Comparison of ENCODE assay signal across 17 mouse cellular contexts in genomic region chr3:68585213-68585612, GRCm38 (mm10).
A peak's percentile ranks its signal among the peaks of the same experiment; 100 is the strongest.
DNase-seq lines count a peak whose midpoint lies in the region; ATAC-seq and TF ChIP-seq lines count a peak whose summit lies in the region.
"Had no signal": no experiment of that assay in that cellular context is flagged by ENCODE, and none has a peak within 500 bp of the region (broad histone marks: within the 10 kb centered on the region; RNA-seq: fewer than 3 reads in every experiment).

No protein-coding gene starts in this region.

- H3K4me1 ChIP-seq in forebrain, embryonic 10.5 days: peaks cover 78% of the 10 kb centered on the region
- peaks cover 49% of the 10 kb centered on the region for H3K4me1 ChIP-seq in forebrain, embryonic 16.5 days (replicated peaks; ENCODE audit: control insufficient read depth, insufficient read depth, low read length)
- peaks cover 16% of the 10 kb centered on the region for H3K4me1 ChIP-seq in hindbrain, embryonic 11.5 days (replicated peaks; ENCODE audit: control insufficient read depth, insufficient read depth, low read length)
- H3K4me1 ChIP-seq in hindbrain, embryonic 14.5 days (replicated peaks; ENCODE audit: control insufficient read depth, insufficient read depth, low read length): peaks cover 58% of the 10 kb centered on the region
- peaks cover 35% of the 10 kb centered on the region for H3K4me1 ChIP-seq in brown adipose tissue, adult 24 weeks (ENCODE audit: control insufficient read depth, insufficient read depth, insufficient read length, low read length)
- peaks cover 68% of the 10 kb centered on the region for H3K4me1 ChIP-seq in heart, postnatal 0 days (ENCODE audit: control insufficient read depth, insufficient read depth)

- no peak overlapping the region for H3K4me3 ChIP-seq in forebrain, embryonic 10.5 days
- no peak overlapping the region for H3K4me3 ChIP-seq in forebrain, embryonic 16.5 days (replicated peaks; ENCODE audit: low read length)
- no peak overlapping the region for H3K4me3 ChIP-seq in hindbrain, embryonic 11.5 days (ENCODE audit: low read depth, low read length)
- no peak overlapping the region for H3K4me3 ChIP-seq in hindbrain, embryonic 14.5 days (replicated peaks; ENCODE audit: low read length)
- no peak overlapping the region for H3K4me3 ChIP-seq in brown adipose tissue, adult 24 weeks (ENCODE audit: insufficient read depth, low read depth, low read length)
- peak overlapping the region; percentile 29 for H3K4me3 ChIP-seq in heart, postnatal 0 days (ENCODE audit: low read depth, low read length)
- H3K4me3 ChIP-seq: forebrain, embryonic 12.5 days; neural tube, embryonic 12.5 days had no signal

- no peaks in the 10 kb centered on the region for H3K36me3 ChIP-seq in forebrain, embryonic 10.5 days (replicated peaks)
- no peaks in the 10 kb centered on the region for H3K36me3 ChIP-seq in forebrain, embryonic 16.5 days (ENCODE audit: control insufficient read depth, insufficient read depth)
- no peaks in the 10 kb centered on the region for H3K36me3 ChIP-seq in hindbrain, embryonic 11.5 days (ENCODE audit: control insufficient read depth, insufficient read depth, low read length)
- H3K36me3 ChIP-seq in hindbrain, embryonic 14.5 days (replicated peaks; ENCODE audit: control insufficient read depth, insufficient read depth): no peaks in the 10 kb centered on the region
- H3K36me3 ChIP-seq in heart, postnatal 0 days (replicated peaks; ENCODE audit: control insufficient read depth, insufficient read depth, low read length): no peaks in the 10 kb centered on the region
- H3K36me3 ChIP-seq: forebrain, embryonic 12.5 days; neural tube, embryonic 12.5 days had no signal

- H3K9ac ChIP-seq in forebrain, embryonic 16.5 days (replicated peaks; ENCODE audit: low read depth, low read length): no peak overlapping the region
- no peak overlapping the region for H3K9ac ChIP-seq in hindbrain, embryonic 11.5 days (ENCODE audit: low read depth, low read length)
- H3K9ac ChIP-seq in hindbrain, embryonic 14.5 days: no peak overlapping the region
- peak overlapping the region; percentile 24; the same call in 1 of the 2 replicates for H3K9ac ChIP-seq in heart, postnatal 0 days (replicated peaks; ENCODE audit: low read depth, low read length)
- H3K9ac ChIP-seq: forebrain, embryonic 12.5 days; neural tube, embryonic 12.5 days had no signal

- H3K9me3 ChIP-seq in forebrain, embryonic 10.5 days: no peaks in the 10 kb centered on the region
- H3K9me3 ChIP-seq in forebrain, embryonic 16.5 days (ENCODE audit: control insufficient read depth, low read length): no peaks in the 10 kb centered on the region
- no peaks in the 10 kb centered on the region for H3K9me3 ChIP-seq in hindbrain, embryonic 11.5 days (ENCODE audit: control insufficient read depth, low read length)
- H3K9me3 ChIP-seq in hindbrain, embryonic 14.5 days (ENCODE audit: control insufficient read depth, low read length): no peaks in the 10 kb centered on the region
- no peaks in the 10 kb centered on the region for H3K9me3 ChIP-seq in heart, postnatal 0 days (replicated peaks; ENCODE audit: control insufficient read depth, low read length)
- H3K9me3 ChIP-seq: forebrain, embryonic 12.5 days; neural tube, embryonic 12.5 days had no signal

- H3K4me2 ChIP-seq in forebrain, embryonic 16.5 days (ENCODE audit: low read length): no peak overlapping the region
- H3K4me2 ChIP-seq in hindbrain, embryonic 11.5 days (replicated peaks; ENCODE audit: low read depth, low read length): no peak overlapping the region
- no peak overlapping the region for H3K4me2 ChIP-seq in hindbrain, embryonic 14.5 days (replicated peaks)
- peak overlapping the region; percentile 54 for H3K4me2 ChIP-seq in heart, postnatal 0 days (ENCODE audit: low read depth, low read length)
- H3K4me2 ChIP-seq: forebrain, embryonic 12.5 days had no signal

- TF ChIP-seq EP300 in heart, postnatal 0 days (IDR thresholded peaks at IDR 0.05; ENCODE audit: low read depth): no peak

- H3K27ac ChIP-seq in forebrain, embryonic 10.5 days: peak overlapping the region; percentile 70
- H3K27ac ChIP-seq in forebrain, embryonic 16.5 days (ENCODE audit: low read length): no peak overlapping the region
- H3K27ac ChIP-seq in hindbrain, embryonic 11.5 days (ENCODE audit: low read depth, low read length): peak overlapping the region; percentile 54; the same call in 1 of the 2 replicates
- H3K27ac ChIP-seq in hindbrain, embryonic 14.5 days: no peak overlapping the region
- H3K27ac ChIP-seq in brown adipose tissue, adult 24 weeks (replicated peaks; ENCODE audit: low read depth, low read length): peak overlapping the region; percentile 17
- peak overlapping the region; percentile 95 for H3K27ac ChIP-seq in heart, postnatal 0 days (ENCODE audit: low read depth)
- H3K27ac ChIP-seq: forebrain, embryonic 12.5 days; neural tube, embryonic 12.5 days; stomach, postnatal 0 days had no signal

- DNase-seq in forebrain, embryonic 10.5 days (ENCODE audit: extremely low spot score, low spot score): no peak
- no peak for DNase-seq in hindbrain, embryonic 11.5 days (ENCODE audit: low spot score)
- no peak for DNase-seq in hindbrain, embryonic 14.5 days (ENCODE audit: low spot score)
- no peak for DNase-seq in heart, postnatal 0 days (ENCODE audit: low spot score)
- no peak for DNase-seq in ovary, postnatal 36 days (ENCODE audit: low spot score)
- DNase-seq: adrenal gland, adult 2 months; B cell, adult 2 months; kidney, adult 9 months; lung, postnatal 10 days; midbrain, embryonic 14.5 days; right cerebral cortex, adult 18-20 months; thymus, postnatal 4 days had no signal

- H3K27me3 ChIP-seq in forebrain, embryonic 10.5 days (ENCODE audit: poor library complexity, severe bottlenecking): no peaks in the 10 kb centered on the region
- H3K27me3 ChIP-seq in forebrain, embryonic 16.5 days (replicated peaks; ENCODE audit: control insufficient read depth, insufficient read depth, low read length): no peaks in the 10 kb centered on the region
- H3K27me3 ChIP-seq in hindbrain, embryonic 11.5 days (ENCODE audit: control insufficient read depth, insufficient read depth, low read length): no peaks in the 10 kb centered on the region
- H3K27me3 ChIP-seq in hindbrain, embryonic 14.5 days (ENCODE audit: control insufficient read depth, insufficient read depth, low read length): no peaks in the 10 kb centered on the region
- no peaks in the 10 kb centered on the region for H3K27me3 ChIP-seq in heart, postnatal 0 days (ENCODE audit: control insufficient read depth, insufficient read depth, low read length)
- H3K27me3 ChIP-seq: forebrain, embryonic 12.5 days; neural tube, embryonic 12.5 days had no signal

- TF ChIP-seq CTCF in heart, postnatal 0 days (IDR thresholded peaks at IDR 0.05; ENCODE audit: low read depth): no peak

- 78% methylated on average over 4 of the region's 4 CpGs for WGBS in forebrain, embryonic 10.5 days
- 64% methylated on average over 4 of the region's 4 CpGs for WGBS in forebrain, embryonic 16.5 days
- 65% methylated on average over 4 of the region's 4 CpGs for WGBS in hindbrain, embryonic 11.5 days
- WGBS in hindbrain, embryonic 14.5 days: 51% methylated on average over 4 of the region's 4 CpGs
- 71% methylated on average over 4 of the region's 4 CpGs for WGBS in heart, postnatal 0 days

- no peak for ATAC-seq in forebrain, embryonic 16.5 days
- no peak for ATAC-seq in hindbrain, embryonic 11.5 days (ENCODE audit: low FRiP score)
- ATAC-seq in hindbrain, embryonic 14.5 days (ENCODE audit: low FRiP score): no peak
- ATAC-seq in heart, postnatal 0 days (ENCODE audit: insufficient read depth, low read depth): no peak

Comparison
In these comparisons a context has a peak if more than half of its experiments do, and no peak if none do; other contexts are left out.
1. H3K27ac ChIP-seq: peak in forebrain, embryonic 10.5 days (single experiment), hindbrain, embryonic 11.5 days (single experiment), brown adipose tissue, adult 24 weeks (single experiment) and heart, postnatal 0 days (single experiment); none in forebrain, embryonic 16.5 days (single experiment) and hindbrain, embryonic 14.5 days (single experiment).